Mouse (Mus musculus): ENCODE data around the gene Ndufa10.
A peak's percentile ranks its signal among the peaks of the same experiment; 100 is the strongest.

- TF ChIP-seq POLR2A (IDR thresholded peaks at IDR 0.05; ENCODE audit: insufficient read depth, low read length) = no peak
- peak; percentile 0 for TF ChIP-seq CTCF (IDR thresholded peaks at IDR 0.05; ENCODE audit: low read depth, low read length)
- no peak for TF ChIP-seq EP300 (IDR thresholded peaks at IDR 0.05; ENCODE audit: insufficient read depth, low read depth, low read length)
These were observed 68.5 kb downstream of the Ndufa10 start for GRCm38 (mm10) chr1:92405131-92405530.
